Mouse (Mus musculus): ENCODE data around the gene Kat6b.
A peak's percentile ranks its signal among the peaks of the same experiment; 100 is the strongest.
"Not testable (repeated sequence)": the region's sequence is repeated elsewhere in the genome, so short reads cannot be mapped to it uniquely, and the experiment has no call there.

Kat6b gene

GRCm38 (mm10) chr14:21669218-21669617 is 188.0 kb downstream of the Kat6b start:
- no peak for DNase-seq (ENCODE audit: low spot score)

DNA sequence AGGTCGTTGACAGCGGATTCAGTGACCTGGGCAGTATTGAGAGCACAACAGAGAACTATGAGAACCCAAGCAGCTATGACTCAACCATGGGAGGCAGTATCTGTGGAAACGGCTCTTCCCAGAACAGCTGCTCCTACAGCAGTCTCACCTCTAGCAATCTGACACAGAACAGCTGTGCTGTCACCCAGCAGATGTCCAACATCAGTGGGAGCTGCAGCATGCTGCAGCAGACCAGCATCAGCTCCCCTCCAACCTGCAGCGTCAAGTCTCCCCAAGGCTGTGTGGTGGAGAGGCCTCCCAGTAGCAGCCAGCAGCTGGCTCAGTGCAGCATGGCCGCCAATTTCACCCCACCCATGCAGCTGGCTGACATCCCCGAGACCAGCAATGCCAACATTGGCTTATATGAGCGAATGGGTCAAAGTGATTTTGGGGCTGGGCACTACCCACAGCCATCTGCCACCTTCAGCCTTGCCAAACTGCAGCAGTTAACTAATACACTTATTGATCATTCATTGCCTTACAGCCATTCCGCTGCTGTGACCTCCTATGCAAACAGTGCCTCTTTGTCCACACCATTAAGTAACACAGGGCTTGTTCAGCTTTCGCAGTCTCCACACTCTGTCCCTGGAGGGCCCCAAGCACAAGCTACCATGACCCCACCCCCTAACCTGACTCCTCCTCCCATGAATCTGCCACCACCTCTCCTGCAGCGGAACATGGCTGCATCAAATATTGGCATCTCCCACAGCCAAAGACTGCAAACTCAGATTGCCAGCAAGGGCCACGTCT is 188.6 kb downstream of the Kat6b start:
- DNase-seq (ENCODE audit: low spot score) = no peak

DNA sequence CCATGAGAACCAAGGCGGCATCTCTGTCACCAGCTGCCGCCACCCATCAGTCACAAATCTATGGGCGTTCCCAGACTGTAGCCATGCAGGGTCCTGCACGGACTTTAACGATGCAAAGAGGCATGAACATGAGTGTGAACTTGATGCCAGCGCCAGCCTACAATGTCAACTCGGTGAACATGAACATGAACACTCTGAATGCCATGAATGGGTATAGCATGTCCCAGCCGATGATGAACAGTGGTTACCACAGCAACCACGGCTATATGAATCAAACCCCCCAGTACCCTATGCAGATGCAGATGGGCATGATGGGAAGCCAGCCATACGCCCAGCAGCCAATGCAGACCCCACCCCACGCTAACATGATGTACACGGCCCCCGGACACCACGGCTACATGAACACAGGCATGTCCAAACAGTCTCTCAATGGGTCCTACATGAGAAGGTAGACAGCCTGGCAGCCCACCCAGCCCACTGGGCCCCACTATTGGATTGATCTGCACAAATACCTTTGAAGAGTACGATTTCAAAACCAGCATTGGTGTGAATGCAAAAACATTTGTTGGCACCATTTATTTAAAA is 189.3 kb downstream of the Kat6b start:
- DNase-seq (ENCODE audit: low spot score) = not testable (repeated sequence)

- DNase-seq (ENCODE audit: low spot score) = no peak
Observed at GRCm38 (mm10) chr14:21673100-21673499, 191.9 kb downstream of the Kat6b start.

GRCm38 (mm10) chr14:21674471-21674870 is 193.2 kb downstream of the Kat6b start:
- DNase-seq (ENCODE audit: low spot score) = no peak

DNA sequence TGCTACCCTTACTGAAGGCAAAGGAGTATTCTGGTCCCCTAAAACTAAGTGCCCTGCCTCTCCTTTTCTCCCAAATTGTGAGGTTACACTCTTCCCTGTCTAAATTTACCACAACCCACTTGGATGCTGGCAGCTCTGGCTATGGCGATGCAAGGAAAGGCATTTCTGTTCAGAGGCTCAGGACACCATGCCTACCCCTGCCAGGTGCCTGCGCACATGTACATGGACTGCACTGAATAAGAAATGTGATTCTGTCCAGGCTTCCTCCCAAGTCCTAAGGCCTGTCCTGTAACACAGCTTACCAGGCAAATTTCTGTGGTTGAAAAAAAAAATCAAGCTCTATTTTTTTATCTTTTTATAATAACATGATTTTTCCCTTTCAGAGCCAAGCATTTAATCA is 195.0 kb downstream of the Kat6b start:
- DNase-seq (ENCODE audit: low spot score) = no peak

- DNase-seq (ENCODE audit: low spot score) = peak; percentile 62
Observed at GRCm38 (mm10) chr14:21678509-21679285, 197.5 kb downstream of the Kat6b start.

GRCm38 (mm10) chr14:21679631-21680201 is 198.5 kb downstream of the Kat6b start:
- no peak for DNase-seq (ENCODE audit: low spot score)

- no peak for DNase-seq (ENCODE audit: low spot score)
Observed at GRCm38 (mm10) chr14:21682681-21683129, 201.5 kb downstream of the Kat6b start.

DNA sequence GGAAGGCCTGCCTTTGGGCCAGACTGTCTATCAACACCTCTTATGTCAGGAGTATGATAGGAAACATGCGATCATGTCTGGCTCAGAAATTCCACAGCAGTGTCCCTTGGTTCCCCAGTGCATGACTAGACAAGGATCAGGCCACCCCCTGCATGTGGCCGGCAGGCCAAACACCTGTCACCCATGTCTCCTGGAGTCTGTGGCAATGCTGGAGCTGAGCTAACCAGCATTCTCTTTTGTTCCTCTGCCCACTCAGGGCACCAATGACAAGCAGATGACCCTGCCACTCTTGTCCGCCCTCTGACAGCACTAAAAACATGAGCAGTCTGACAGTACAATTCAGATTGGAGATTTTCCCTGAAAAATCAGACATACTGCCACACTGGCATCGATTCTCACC is 202.6 kb downstream of the Kat6b start:
- DNase-seq (ENCODE audit: low spot score) = no peak

DNA sequence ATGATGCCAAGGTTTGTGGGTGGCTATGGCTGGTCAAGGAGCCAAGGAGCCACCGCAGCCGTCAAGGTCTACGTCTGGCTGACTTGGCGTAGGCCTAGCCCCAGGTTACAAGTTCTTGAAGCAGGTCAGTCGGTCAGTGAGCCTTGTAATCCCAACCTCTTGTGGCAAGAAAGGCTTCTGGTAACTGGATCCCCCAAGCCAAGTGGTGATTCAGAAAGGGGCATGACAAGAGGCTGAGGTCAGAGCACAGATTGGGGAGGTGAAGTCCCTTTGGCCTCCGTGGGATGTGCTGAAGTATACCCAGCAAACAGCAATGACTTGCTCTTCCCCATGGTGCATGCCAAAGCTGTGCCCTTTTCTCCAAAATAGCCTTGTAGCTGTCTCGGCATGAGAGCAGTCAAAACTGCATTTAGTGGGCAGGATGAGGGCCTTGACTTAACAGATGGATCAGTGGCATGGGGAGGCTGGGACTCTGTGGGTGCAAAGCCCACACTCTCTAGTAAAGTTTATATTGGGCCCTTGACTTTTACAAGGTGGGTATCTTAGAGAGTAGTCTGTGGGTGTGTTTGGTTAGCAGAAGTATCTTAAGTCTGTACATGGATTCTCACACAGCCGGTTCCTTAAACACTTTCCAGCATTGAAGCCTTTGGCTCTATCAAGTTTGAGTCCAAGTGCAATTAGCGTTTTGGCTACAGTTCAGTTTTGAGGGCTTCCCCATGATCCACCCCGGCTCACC is 204.3 kb downstream of the Kat6b start:
- no peak for DNase-seq (ENCODE audit: low spot score)

DNA sequence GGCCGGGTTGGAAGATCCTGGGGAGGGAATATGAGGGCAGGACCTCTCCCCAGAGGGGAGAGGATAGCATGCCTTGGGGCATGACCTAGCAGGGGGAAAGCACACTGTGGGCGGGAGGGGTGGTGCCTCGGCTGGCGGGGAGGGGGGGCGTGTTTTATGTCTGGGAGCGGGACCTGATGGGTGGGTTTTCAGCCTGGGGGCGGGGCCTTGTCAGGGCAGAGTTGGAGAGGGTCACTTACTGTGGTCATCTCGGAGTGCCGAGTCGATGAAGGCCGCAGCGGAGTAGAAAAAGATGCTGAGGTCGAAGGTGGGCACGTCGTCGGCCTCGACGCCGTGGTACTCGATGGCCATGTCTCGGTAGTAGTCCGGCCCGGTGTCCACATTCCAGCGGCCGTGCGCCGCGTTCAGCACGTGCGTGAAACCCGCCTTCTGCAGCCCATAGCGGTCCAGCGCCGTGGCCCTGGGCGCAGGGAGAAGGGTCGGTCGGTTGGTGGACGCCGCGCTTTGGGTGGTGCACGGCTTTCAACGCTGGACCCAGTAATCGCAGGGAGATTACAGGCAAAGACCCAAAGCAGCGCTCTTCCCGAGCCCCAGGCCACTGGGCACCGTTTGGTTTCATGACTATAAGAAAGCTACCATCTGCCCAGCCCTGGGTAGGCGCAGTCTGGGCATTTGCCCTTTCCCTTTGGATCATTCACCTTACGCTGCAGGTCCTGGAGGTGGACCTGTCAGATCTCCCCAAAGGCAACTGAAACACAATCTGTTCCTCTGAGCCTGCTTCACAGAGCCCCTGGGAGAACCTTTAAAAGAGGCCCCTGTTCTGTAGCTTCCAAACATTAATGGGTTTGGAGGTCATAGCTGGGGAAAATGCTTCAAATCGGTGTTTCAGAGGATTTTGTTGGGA is 205.4 kb downstream of the Kat6b start:
- DNase-seq (ENCODE audit: low spot score) = no peak

GRCm38 (mm10) chr14:21691070-21691469 is 209.8 kb downstream of the Kat6b start:
- no peak for DNase-seq (ENCODE audit: low spot score)

- no peak for DNase-seq (ENCODE audit: low spot score)
Observed at GRCm38 (mm10) chr14:21695020-21695419, 213.8 kb downstream of the Kat6b start.

GRCm38 (mm10) chr14:21696186-21696830 is 215.1 kb downstream of the Kat6b start:
- DNase-seq (ENCODE audit: low spot score) = no peak

DNA sequence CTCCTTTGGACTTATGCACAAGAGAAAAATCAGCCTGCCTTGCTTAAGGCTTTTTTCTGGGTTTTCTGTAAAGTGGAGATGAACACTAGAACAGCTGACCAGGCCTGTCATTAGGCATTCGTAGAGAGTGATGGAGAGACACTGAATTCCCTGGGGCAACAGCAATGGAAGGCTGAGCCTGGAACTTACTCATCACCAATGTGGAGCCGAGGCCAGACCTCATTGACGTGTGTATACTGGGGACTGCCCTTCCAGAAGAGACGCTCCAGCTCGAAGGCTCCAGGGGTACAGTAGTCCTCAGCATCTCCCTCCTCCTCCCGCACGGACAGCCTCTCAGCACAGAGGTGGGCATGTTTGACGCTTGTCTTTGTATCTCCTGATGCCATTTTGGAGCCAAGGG is 221.5 kb downstream of the Kat6b start:
- DNase-seq (ENCODE audit: low spot score) = no peak

DNA sequence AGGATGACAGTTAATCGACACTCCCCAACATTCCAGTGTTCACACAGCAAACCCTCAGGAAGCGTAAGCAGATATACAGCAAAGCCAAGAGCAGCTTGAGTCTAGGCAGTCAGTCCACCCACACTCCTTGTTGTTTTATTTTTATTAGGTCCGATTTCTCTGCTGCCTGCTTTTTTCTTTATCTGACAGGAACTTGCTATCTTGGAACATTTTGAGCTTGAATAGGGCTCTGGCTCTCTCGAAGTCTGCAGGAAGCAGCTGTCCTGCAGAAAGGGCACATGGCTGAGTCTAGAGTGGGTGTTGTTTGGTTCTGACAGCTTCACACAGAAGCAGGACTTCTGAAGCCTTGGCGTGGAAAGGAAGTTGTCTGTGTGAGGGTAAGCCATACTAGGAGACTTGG is 222.0 kb downstream of the Kat6b start:
- DNase-seq (ENCODE audit: low spot score) = no peak

GRCm38 (mm10) chr14:21705462-21705861 is 224.2 kb downstream of the Kat6b start:
- no peak for DNase-seq (ENCODE audit: low spot score)

GRCm38 (mm10) chr14:21706759-21707571 is 225.7 kb downstream of the Kat6b start:
- peak; percentile 55 for DNase-seq (ENCODE audit: low spot score)
